Mouse (Mus musculus): Measurements from ENCODE around the gene Tmem109. TPM values are rescaled to one million over a fixed set of nuclear protein-coding genes. Genes with fewer than 3 reads are reported as not detected.

The Tmem109 gene
- polyA plus RNA-seq, 1 experiment: 63.5 TPM

DNA sequence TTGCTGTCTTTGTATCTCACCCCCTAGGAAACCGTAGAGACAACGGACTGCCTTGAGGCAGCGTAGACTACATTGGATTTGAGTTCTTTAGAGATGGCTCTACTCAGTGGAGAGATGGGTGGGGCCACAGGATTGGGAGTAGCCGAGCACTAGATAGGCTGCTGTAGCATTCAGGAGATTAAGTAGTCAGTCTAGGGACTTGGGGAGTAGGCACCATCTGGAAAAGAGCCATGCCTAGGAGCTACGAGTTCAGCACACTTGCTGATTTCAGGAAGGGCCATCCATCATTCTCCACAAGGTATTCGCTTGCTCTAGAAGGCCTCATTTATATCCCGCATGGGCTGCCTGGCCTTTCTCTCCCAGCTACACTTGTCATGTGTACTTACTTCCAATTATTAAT is 35.7 kb downstream of the Tmem109 start:
- Histone ChIP-seq H3K27ac (ENCODE audit: insufficient read depth, low read length) (no peak overlapping the region), H3K4me1 (ENCODE audit: control insufficient read depth, insufficient read depth, low read length) (no peaks in the 10 kb centered on the region), H3K4me3 (ENCODE audit: insufficient read depth, low read length) (no peak overlapping the region)
- TF ChIP-seq CTCF (IDR thresholded peaks at IDR 0.05; ENCODE audit: extremely low read depth, insufficient read depth, low read length): no peak
- no peak for TF ChIP-seq POLR2A (IDR thresholded peaks at IDR 0.05; ENCODE audit: extremely low read depth, insufficient read depth, low read length)

DNA sequence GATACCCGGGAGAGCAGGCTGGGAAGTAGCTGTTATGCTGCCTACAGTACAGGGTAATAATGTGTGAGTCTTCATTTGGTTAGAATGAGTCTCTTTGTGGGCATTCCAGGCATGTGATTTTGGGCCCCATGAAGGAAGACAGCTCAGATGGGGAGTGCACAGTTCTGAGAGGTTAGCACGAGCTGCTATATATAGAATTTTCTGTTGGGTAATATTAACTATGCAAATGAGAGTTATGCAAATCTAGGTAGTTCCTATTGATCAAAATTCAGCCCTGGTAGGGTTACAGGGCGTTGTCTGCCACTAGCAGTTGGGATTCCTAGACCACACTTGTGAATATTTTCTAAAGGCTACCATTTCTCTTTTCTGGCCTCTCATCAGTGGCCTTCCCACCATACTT is 36.3 kb downstream of the Tmem109 start:
- Histone ChIP-seq H3K27ac (ENCODE audit: insufficient read depth, low read length) (no peak overlapping the region), H3K4me3 (ENCODE audit: insufficient read depth, low read length) (no peak overlapping the region), H3K4me1 (ENCODE audit: control insufficient read depth, insufficient read depth, low read length) (no peaks in the 10 kb centered on the region)
- no peak for TF ChIP-seq CTCF (IDR thresholded peaks at IDR 0.05; ENCODE audit: extremely low read depth, insufficient read depth, low read length)
- TF ChIP-seq POLR2A (IDR thresholded peaks at IDR 0.05; ENCODE audit: extremely low read depth, insufficient read depth, low read length): no peak

DNA sequence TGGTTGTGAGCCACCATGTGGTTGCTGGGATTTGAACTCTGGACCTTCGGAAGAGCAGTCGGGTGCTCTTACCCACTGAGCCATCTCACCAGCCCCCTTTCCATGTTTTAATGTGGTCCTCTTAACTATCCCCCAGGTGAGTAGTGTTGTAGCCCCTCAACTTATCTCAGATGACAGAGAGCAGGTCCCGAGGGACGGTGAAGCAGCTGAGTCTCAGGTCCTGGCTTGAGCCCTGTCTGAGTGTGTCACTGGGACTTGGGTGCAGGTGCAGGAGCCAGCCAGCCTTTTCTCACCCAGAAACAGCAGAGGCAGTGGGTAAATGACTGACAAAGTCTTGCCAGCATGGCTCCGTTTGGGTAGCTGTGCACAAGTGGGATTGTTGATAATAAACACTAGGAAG is 37.6 kb downstream of the Tmem109 start:
- H3K4me3 ChIP-seq (ENCODE audit: insufficient read depth, low read length): no peak overlapping the region
- TF ChIP-seq CTCF (IDR thresholded peaks at IDR 0.05; ENCODE audit: extremely low read depth, insufficient read depth, low read length): no peak
- no peak for TF ChIP-seq POLR2A (IDR thresholded peaks at IDR 0.05; ENCODE audit: extremely low read depth, insufficient read depth, low read length)
- no peak overlapping the region for H3K27ac ChIP-seq (ENCODE audit: insufficient read depth, low read length)
- H3K4me1 ChIP-seq (ENCODE audit: control insufficient read depth, insufficient read depth, low read length): no peaks in the 10 kb centered on the region

DNA sequence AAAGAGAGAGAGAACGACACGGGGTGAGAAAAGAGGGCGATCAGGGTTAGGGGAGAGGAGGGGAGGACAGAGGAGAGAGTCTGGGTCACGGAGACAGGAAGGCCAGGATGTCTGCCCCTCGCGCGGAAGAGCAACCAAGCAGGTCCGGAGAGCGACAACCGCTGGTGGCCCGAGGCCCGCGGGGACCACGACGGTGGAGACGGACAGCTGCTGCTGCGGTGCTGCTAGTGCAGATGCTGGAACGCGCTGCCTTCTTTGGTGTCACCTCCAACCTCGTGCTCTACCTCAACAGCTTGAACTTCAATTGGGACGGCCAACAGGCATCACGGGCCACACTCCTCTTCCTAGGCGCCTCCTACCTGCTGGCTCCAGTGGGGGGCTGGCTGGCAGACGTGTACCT is 38.9 kb downstream of the Tmem109 start:
- no peak overlapping the region for H3K4me3 ChIP-seq (ENCODE audit: insufficient read depth, low read length)
- no peak for TF ChIP-seq POLR2A (IDR thresholded peaks at IDR 0.05; ENCODE audit: extremely low read depth, insufficient read depth, low read length)
- no peak overlapping the region for H3K27ac ChIP-seq (ENCODE audit: insufficient read depth, low read length)
- H3K4me1 ChIP-seq (ENCODE audit: control insufficient read depth, insufficient read depth, low read length): no peaks in the 10 kb centered on the region

DNA sequence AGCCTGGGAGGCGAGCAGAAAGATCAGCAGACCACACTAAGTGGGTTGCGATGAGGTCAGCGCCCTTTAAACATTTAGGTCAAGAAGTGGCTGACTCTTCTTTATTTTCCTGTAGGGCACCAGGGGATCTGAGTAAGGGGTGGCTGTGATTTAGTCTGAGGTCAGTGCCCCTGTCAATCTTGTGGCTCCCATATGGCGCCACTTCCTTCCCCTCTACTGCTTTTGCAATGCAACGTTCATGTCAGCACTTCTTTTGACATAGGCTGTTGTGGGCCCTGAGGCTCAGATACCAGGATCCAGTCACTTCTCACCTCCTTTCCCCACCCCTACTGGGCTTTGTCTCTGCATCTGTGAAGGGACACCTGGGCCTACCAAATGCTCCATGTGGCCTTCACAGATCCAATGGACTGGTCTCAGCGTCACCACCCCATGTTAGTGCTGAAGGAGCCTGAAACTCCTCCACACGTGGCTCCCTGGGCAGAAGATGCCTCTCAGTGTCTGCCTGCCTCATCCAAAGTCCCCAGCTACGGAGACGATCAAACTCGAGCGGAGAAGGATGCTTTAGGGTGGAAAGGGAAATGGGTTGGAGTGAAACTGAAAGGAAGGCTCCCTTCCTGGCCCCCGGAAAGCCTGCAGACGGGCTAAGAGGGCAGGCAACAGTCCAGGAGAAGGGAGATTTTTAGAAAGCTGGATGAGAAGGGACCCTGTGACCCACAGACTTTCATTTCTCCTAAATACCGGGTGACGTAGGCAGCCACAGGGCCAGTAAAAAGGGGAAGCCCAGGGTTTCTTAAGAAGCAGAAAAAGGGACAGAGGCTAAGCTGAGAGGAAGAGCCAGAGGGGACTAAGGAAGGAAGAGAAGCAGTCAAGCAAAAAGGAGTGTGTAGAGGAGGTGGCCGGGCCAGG is 39.8 kb downstream of the Tmem109 start:
- Histone ChIP-seq H3K4me3 (ENCODE audit: insufficient read depth, low read length) (no peak overlapping the region), H3K27ac (ENCODE audit: insufficient read depth, low read length) (peak overlapping the region; percentile 82), H3K4me1 (ENCODE audit: control insufficient read depth, insufficient read depth, low read length) (no peaks in the 10 kb centered on the region)
- no peak for TF ChIP-seq CTCF (IDR thresholded peaks at IDR 0.05; ENCODE audit: extremely low read depth, insufficient read depth, low read length)
- no peak for TF ChIP-seq POLR2A (IDR thresholded peaks at IDR 0.05; ENCODE audit: extremely low read depth, insufficient read depth, low read length)

DNA sequence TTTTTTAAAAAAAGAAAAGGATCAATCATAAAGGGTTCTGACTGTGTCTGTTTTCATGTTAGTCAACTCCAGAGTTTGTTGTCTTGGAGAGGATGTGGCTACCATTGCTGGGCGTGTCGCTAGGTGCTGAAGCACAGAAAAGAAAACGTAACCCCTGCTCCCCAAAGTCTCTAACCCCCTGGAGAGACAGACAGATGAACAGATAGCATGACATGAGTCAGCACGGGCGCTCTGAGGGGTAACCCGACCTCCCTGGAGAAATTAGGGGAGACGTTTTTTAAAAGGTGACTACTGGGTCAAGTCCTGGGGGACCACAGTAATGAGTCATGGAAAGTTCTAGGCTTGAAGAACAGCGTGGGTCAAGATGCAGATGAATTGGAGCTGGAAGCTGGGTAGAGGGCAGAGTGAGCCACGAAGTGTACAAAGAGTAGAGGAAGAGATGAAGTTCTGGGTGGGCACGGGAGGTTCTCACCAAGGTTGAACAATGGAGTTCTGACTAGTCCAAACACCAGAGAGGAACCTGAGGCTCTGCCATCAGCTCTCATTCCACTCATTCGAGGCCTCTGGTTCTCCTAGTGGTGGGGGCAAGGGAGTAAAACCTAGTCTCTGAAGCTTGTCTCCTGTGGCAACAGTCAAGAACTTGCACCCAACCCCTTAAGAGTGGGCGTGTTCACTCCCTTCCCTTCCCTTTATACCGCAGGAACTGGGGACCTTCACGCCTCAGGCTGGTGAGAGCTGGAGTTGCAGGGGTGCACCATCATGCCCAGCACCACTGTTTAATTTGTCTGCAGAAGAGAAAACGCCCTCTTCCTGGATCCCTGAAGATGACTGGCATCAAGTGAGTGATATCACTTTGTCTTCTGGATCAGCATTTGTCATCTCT is 42.5 kb downstream of the Tmem109 start, which contains the start of gene Slc15a3:
TSS of gene Slc15a3 (plus strand) at position 718 of the 883 bp plus-strand sequence.
- H3K27ac ChIP-seq (ENCODE audit: insufficient read depth, low read length): no peak within 1 kb of the TSS
- TF ChIP-seq POLR2A (IDR thresholded peaks at IDR 0.05; ENCODE audit: extremely low read depth, insufficient read depth, low read length): no peak
- no peak for TF ChIP-seq CTCF (IDR thresholded peaks at IDR 0.05; ENCODE audit: extremely low read depth, insufficient read depth, low read length)
- no peaks in the 10 kb centered on the region for H3K4me1 ChIP-seq (ENCODE audit: control insufficient read depth, insufficient read depth, low read length)
- H3K4me3 ChIP-seq (ENCODE audit: insufficient read depth, low read length): no peak within 1 kb of the TSS

DNA sequence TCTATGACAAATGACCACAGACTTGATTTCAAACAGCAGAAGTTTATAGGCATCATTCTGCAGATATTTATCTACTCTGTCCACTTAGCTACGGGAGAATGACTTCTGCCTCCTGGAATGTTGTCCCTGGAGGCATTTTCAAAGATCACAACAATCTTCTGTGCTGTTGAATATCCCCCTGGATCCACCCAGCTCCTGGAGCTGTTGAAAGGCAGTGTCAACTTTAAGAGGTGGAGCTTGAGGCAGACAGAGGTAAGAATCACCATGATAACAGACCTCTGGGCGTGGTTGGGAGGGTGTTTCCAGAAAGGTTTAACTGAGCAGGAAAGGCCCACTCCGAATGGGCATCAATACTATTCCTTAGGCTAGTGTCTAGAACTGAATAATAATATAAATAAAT is 46.1 kb downstream of the Tmem109 start:
- Histone ChIP-seq H3K4me3 (ENCODE audit: insufficient read depth, low read length) (no peak overlapping the region), H3K27ac (ENCODE audit: insufficient read depth, low read length) (no peak overlapping the region), H3K4me1 (ENCODE audit: control insufficient read depth, insufficient read depth, low read length) (no peaks in the 10 kb centered on the region)
- no peak for TF ChIP-seq POLR2A (IDR thresholded peaks at IDR 0.05; ENCODE audit: extremely low read depth, insufficient read depth, low read length)
- TF ChIP-seq CTCF (IDR thresholded peaks at IDR 0.05; ENCODE audit: extremely low read depth, insufficient read depth, low read length): no peak

DNA sequence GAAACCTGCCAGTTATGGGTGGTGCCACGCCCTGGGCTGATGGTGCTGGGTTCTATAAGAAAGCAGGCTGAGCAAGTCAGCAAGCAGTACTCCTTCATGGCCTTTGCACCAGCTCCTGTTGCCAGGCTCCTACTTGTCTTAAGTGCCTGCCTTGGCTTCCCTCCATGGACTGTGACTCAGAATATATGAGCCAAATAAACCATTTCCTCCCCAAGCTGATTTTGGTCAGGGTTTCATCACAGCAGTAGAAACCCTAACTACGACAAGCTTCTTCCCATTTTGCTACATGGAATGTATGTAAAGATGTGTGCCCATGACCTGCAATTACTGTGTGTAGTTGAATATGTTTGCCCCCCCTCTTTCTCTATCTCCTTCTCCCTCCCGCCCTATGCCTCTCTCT is 48.2 kb downstream of the Tmem109 start:
- Histone ChIP-seq H3K4me1 (ENCODE audit: control insufficient read depth, insufficient read depth, low read length) (no peaks in the 10 kb centered on the region), H3K27ac (ENCODE audit: insufficient read depth, low read length) (no peak overlapping the region), H3K4me3 (ENCODE audit: insufficient read depth, low read length) (no peak overlapping the region)
- TF ChIP-seq CTCF (IDR thresholded peaks at IDR 0.05; ENCODE audit: extremely low read depth, insufficient read depth, low read length): no peak
- TF ChIP-seq POLR2A (IDR thresholded peaks at IDR 0.05; ENCODE audit: extremely low read depth, insufficient read depth, low read length): no peak

DNA sequence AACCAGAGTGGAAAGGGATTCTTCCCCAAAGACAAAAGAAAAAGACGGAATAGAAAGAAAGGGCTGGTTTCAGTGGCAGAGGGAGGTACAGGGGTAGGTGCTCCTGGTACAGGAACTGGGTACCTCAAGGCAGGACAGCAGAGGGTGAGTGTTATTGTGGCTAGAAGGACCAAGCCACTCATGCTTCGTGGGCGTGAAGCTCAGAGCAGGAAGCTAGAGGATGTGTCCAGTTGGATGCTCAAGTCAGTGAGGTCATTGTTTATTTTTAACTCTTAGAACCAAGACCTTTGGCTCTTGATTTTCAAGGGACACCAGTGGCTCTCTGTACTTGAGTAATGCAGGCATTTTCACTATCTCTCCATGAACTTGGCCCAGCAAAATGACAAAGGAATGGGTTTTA is 49.8 kb downstream of the Tmem109 start:
- Histone ChIP-seq H3K4me1 (ENCODE audit: control insufficient read depth, insufficient read depth, low read length) (no peaks in the 10 kb centered on the region), H3K27ac (ENCODE audit: insufficient read depth, low read length) (no peak overlapping the region), H3K4me3 (ENCODE audit: insufficient read depth, low read length) (no peak overlapping the region)
- TF ChIP-seq CTCF (IDR thresholded peaks at IDR 0.05; ENCODE audit: extremely low read depth, insufficient read depth, low read length) (no peak), POLR2A (IDR thresholded peaks at IDR 0.05; ENCODE audit: extremely low read depth, insufficient read depth, low read length) (no peak)
